Mouse (Mus musculus) adrenal gland, adult 8-10 months (tissue): ENCODE data around the gene Dnaja3. TPM values are rescaled to one million over a fixed set of nuclear protein-coding genes. Genes with fewer than 3 reads are reported as not detected.
A peak's percentile ranks its signal among the peaks of the same experiment; 100 is the strongest.

Experiments used
- DNase-seq: peaks from one replicate; pipeline ENCODE4 v3.0.0; 2022
- total RNA-seq, 4 experiments: library from RNA; stranded (reverse); gene quantifications; 2 replicates each; pipeline ENCODE4 v1.2.4; 2022

Gene Dnaja3
- total RNA-seq, 4 experiments from 2014 or later = 107 to 132 (median 117) TPM

- peak; percentile 73 for DNase-seq
Observed at GRCm38 (mm10) chr16:4607818-4608531, 31.8 kb upstream of the Dnaja3 start.

GRCm38 (mm10) chr16:4608532-4609059 lies 31.2 kb upstream of the Dnaja3 start:
- DNase-seq = no peak

- DNase-seq = no peak
Observed at GRCm38 (mm10) chr16:4611193-4611592, 28.6 kb upstream of the Dnaja3 start.

GRCm38 (mm10) chr16:4611676-4612075 lies 28.1 kb upstream of the Dnaja3 start:
- DNase-seq = no peak

- no peak for DNase-seq
Observed at GRCm38 (mm10) chr16:4613736-4614135, 26.1 kb upstream of the Dnaja3 start.

- DNase-seq = no peak
Observed at GRCm38 (mm10) chr16:4614639-4615038, 25.1 kb upstream of the Dnaja3 start.

GRCm38 (mm10) chr16:4615297-4615696 lies 24.5 kb upstream of the Dnaja3 start:
- no peak for DNase-seq

GRCm38 (mm10) chr16:4616829-4617228 lies 23.0 kb upstream of the Dnaja3 start:
- DNase-seq = no peak

- no peak for DNase-seq
Observed at GRCm38 (mm10) chr16:4624074-4624473, 15.7 kb upstream of the Dnaja3 start.

- DNase-seq = peak; percentile 90
Observed at GRCm38 (mm10) chr16:4624481-4625110, 15.2 kb upstream of the Dnaja3 start, which contains the start of gene Pam16. Gene Pam16, minus strand, starts transcription at chr16:4624988.

GRCm38 (mm10) chr16:4627105-4627504 lies 12.7 kb upstream of the Dnaja3 start:
- DNase-seq = no peak

- no peak for DNase-seq
Observed at GRCm38 (mm10) chr16:4628898-4629419, 10.8 kb upstream of the Dnaja3 start.

- peak; percentile 62 for DNase-seq
Observed at GRCm38 (mm10) chr16:4629950-4630349, 9.8 kb upstream of the Dnaja3 start.

GRCm38 (mm10) chr16:4632050-4632449 lies 7.7 kb upstream of the Dnaja3 start:
- DNase-seq = no peak

- no peak for DNase-seq
Observed at GRCm38 (mm10) chr16:4633661-4634060, 6.1 kb upstream of the Dnaja3 start.

GRCm38 (mm10) chr16:4634681-4635080 lies 5.1 kb upstream of the Dnaja3 start:
- no peak for DNase-seq

GRCm38 (mm10) chr16:4635760-4636159 lies 4.0 kb upstream of the Dnaja3 start:
- no peak for DNase-seq

GRCm38 (mm10) chr16:4638891-4639390 lies 848 bp upstream of the Dnaja3 start:
- DNase-seq = no peak

GRCm38 (mm10) chr16:4640267-4641005 lies 647 bp downstream of the Dnaja3 start:
- no peak for DNase-seq

GRCm38 (mm10) chr16:4641119-4641838 lies 1.5 kb downstream of the Dnaja3 start:
- no peak for DNase-seq

- no peak for DNase-seq
Observed at GRCm38 (mm10) chr16:4642190-4642589, 2.4 kb downstream of the Dnaja3 start.

GRCm38 (mm10) chr16:4642937-4643336 lies 3.1 kb downstream of the Dnaja3 start:
- DNase-seq = no peak
